Mouse (Mus musculus): ENCODE measurements around the gene Capza1.

DNA sequence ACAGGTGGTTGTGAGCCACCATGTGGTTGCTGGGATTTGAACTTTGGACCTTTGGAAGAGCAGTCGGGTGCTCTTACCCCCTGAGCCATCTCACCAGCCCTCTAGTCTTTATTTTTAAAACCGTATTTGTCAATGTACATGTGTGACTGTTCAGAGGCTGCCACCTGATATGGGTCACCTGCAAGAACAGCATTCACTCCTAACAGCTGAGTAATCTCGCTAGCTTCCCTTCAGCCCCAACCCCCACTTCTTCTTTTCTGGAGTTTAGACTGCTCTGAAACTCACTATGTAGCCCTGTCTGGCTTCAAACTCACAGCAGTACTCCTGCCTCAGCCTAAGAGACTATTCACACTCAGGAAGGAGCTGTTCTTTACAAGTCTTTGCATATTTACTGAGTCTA, 41.9 kb downstream of the Capza1 start:
- TF ChIP-seq CTCF (IDR thresholded peaks at IDR 0.05; ENCODE audit: low read depth): no peak
- no peak for TF ChIP-seq EP300 (IDR thresholded peaks at IDR 0.05; ENCODE audit: low read depth)
